Mouse (Mus musculus) neural tube, embryonic 15.5 days (tissue): ENCODE data around the gene Gm42715. TPM values are rescaled to one million over a fixed set of nuclear protein-coding genes. Genes with fewer than 3 reads are reported as not detected.
A peak's percentile ranks its signal among the peaks of the same experiment; 100 is the strongest.
"Not testable (repeated sequence)": the region's sequence is repeated elsewhere in the genome, so short reads cannot be mapped to it uniquely, and the experiment has no call there.

Experiments
- ATAC-seq: fragments of 200-750 bp; cut with Nextera tagmentation; 2 replicates; pipeline ENCODE4 v1.8.0; 2017; ENCODE audit warnings: mild to moderate bottlenecking, moderate TSS enrichment, moderate library complexity; ENCODE audit not compliant: low FRiP score
- H3K27ac ChIP-seq: fragments of 300-500 bp; sonication (generic); replicated peaks from 2 replicates; pipeline ENCODE4 v1.5.1; 2015; ENCODE audit warnings: mild to moderate bottlenecking, inconsistent platforms
- H3K27me3 ChIP-seq: fragments of 300-500 bp; sonication (generic); replicated peaks from 2 replicates; pipeline ENCODE4 v1.6.1; 2015; ENCODE audit warnings: inconsistent platforms
- H3K36me3 ChIP-seq: fragments of 300-500 bp; sonication (generic); 2 replicates; pipeline ENCODE4 v1.6.1; 2015; ENCODE audit warnings: inconsistent platforms
- H3K4me1 ChIP-seq: fragments of 300-500 bp; sonication (generic); 2 replicates; pipeline ENCODE4 v1.6.1; 2015; ENCODE audit warnings: inconsistent platforms
- H3K4me2 ChIP-seq: fragments of 300-500 bp; sonication (generic); 2 replicates; pipeline ENCODE4 v1.6.1; 2015; ENCODE audit warnings: inconsistent platforms, mild to moderate bottlenecking, moderate library complexity
- H3K4me3 ChIP-seq: fragments of 300-500 bp; sonication (generic); replicated peaks from 2 replicates; pipeline ENCODE4 v1.5.1; 2015; ENCODE audit warnings: mild to moderate bottlenecking, inconsistent platforms
- H3K9ac ChIP-seq: fragments of 300-500 bp; sonication (generic); replicated peaks from 2 replicates; pipeline ENCODE4 v1.6.1; 2015; ENCODE audit warnings: mild to moderate bottlenecking, inconsistent platforms
- H3K9me3 ChIP-seq: fragments of 300-500 bp; sonication (generic); replicated peaks from 2 replicates; pipeline ENCODE4 v1.6.1; 2016; ENCODE audit warnings: inconsistent platforms
- WGBS: fragments of 180-500 bp; shearing (Covaris S2); methylation state at CpG from one replicate; pipeline ENCODE4 v1.1.7; 2015; ENCODE audit warnings: mixed read lengths; 5-methylcytosine and 5-hydroxymethylcytosine counted together
- polyA plus RNA-seq: library from polyadenylated mRNA; unstranded; fragments of >200 nt; fragmentation: Nextera tagmentation; extraction: Ambion mirVana; gene quantifications from 2 replicates; pipeline ENCODE4 v1.2.1, GENCODE M21; 2015

Gm42715 gene
- polyA plus RNA-seq, 1 experiment from 2014 or later, result 13.3 TPM

GRCm38 (mm10) chr7:127477687-127478634, 41.4 kb upstream of the Gm42715 start:
- peak overlapping the region; percentile 87 for H3K9ac ChIP-seq
- H3K4me3 ChIP-seq, result peak overlapping the region; percentile 99
- peak; percentile 93 for ATAC-seq
- WGBS, result under 1% methylated on average over 50 of the region's 50 CpGs
- H3K4me2 ChIP-seq, result peak overlapping the region; percentile 97
- peaks cover 48% of the 10 kb centered on the region for H3K4me1 ChIP-seq
- H3K9me3 ChIP-seq, result no peaks in the 10 kb centered on the region
- no peaks in the 10 kb centered on the region for H3K27me3 ChIP-seq
- peaks cover 50% of the 10 kb centered on the region for H3K36me3 ChIP-seq
- H3K27ac ChIP-seq, result peak overlapping the region; percentile 99

GRCm38 (mm10) chr7:127478635-127479317, 40.6 kb upstream of the Gm42715 start, which contains the start of gene Fbrs:
Fbrs (plus strand) TSS chr7:127479199.
- peak; percentile 84 for ATAC-seq
- Histone ChIP-seq H3K27ac (peak within 1 kb of the TSS; percentile 99), H3K4me2 (peak within 1 kb of the TSS; percentile 97), H3K4me1 (peaks cover 43% of the 10 kb centered on the region), H3K27me3 (no peaks in the 10 kb centered on the region), H3K4me3 (peak within 1 kb of the TSS; percentile 99), H3K9me3 (no peaks in the 10 kb centered on the region), H3K36me3 (peaks cover 50% of the 10 kb centered on the region), H3K9ac (peak within 1 kb of the TSS; percentile 87)
- under 1% methylated on average over 53 of the region's 62 CpGs for WGBS

GRCm38 (mm10) chr7:127479318-127480225, 39.8 kb upstream of the Gm42715 start:
- Histone ChIP-seq H3K27ac (peak overlapping the region; percentile 99), H3K9me3 (no peaks in the 10 kb centered on the region), H3K27me3 (no peaks in the 10 kb centered on the region), H3K4me2 (peak overlapping the region; percentile 97), H3K36me3 (peaks cover 47% of the 10 kb centered on the region), H3K4me1 (peaks cover 46% of the 10 kb centered on the region), H3K9ac (peak overlapping the region; percentile 87), H3K4me3 (peak overlapping the region; percentile 99)
- WGBS, result 4% methylated on average over 47 of the region's 48 CpGs
- ATAC-seq, result no peak

- H3K9ac ChIP-seq, result peak overlapping the region; percentile 87
- H3K4me2 ChIP-seq, result peak overlapping the region; percentile 97
- peak overlapping the region; percentile 99 for H3K4me3 ChIP-seq
- peaks cover 46% of the 10 kb centered on the region for H3K4me1 ChIP-seq
- peak overlapping the region; percentile 99; the same call in 1 of the 2 replicates for H3K27ac ChIP-seq
- ATAC-seq, result no peak
- H3K27me3 ChIP-seq, result no peaks in the 10 kb centered on the region
- peaks cover 47% of the 10 kb centered on the region for H3K36me3 ChIP-seq
- WGBS, result 64% methylated on average over 2 of the region's 2 CpGs
- H3K9me3 ChIP-seq, result no peaks in the 10 kb centered on the region
Measured at GRCm38 (mm10) chr7:127480321-127480720, 39.1 kb upstream of the Gm42715 start.

GRCm38 (mm10) chr7:127485416-127485815, 34.0 kb upstream of the Gm42715 start:
- no peaks in the 10 kb centered on the region for H3K9me3 ChIP-seq
- H3K9ac ChIP-seq, result no peak overlapping the region
- no peak overlapping the region for H3K4me3 ChIP-seq
- H3K4me2 ChIP-seq, result no peak overlapping the region
- H3K27ac ChIP-seq, result no peak overlapping the region
- 79% methylated on average over 5 of the region's 5 CpGs for WGBS
- peaks cover 28% of the 10 kb centered on the region for H3K4me1 ChIP-seq
- H3K36me3 ChIP-seq, result peaks cover 83% of the 10 kb centered on the region
- no peak for ATAC-seq
- no peaks in the 10 kb centered on the region for H3K27me3 ChIP-seq

- H3K4me1 ChIP-seq, H3K27me3 ChIP-seq, H3K27ac ChIP-seq, H3K4me2 ChIP-seq, H3K4me3 ChIP-seq, H3K9ac ChIP-seq, H3K9me3 ChIP-seq, ATAC-seq: not testable (repeated sequence)
- peaks cover 81% of the 10 kb centered on the region for H3K36me3 ChIP-seq
- 68% methylated on average over 5 of the region's 5 CpGs for WGBS
Measured at GRCm38 (mm10) chr7:127488364-127488763, 31.0 kb upstream of the Gm42715 start.

GRCm38 (mm10) chr7:127489982-127490381, 29.4 kb upstream of the Gm42715 start:
- no peak overlapping the region for H3K27ac ChIP-seq
- no peak for ATAC-seq
- H3K27me3 ChIP-seq, result no peaks in the 10 kb centered on the region
- WGBS, result 95% methylated on average over 7 of the region's 7 CpGs
- no peak overlapping the region for H3K9ac ChIP-seq
- H3K4me3 ChIP-seq, result no peak overlapping the region
- no peak overlapping the region for H3K4me2 ChIP-seq
- no peaks in the 10 kb centered on the region for H3K9me3 ChIP-seq
- no peaks in the 10 kb centered on the region for H3K4me1 ChIP-seq
- H3K36me3 ChIP-seq, result peaks cover 69% of the 10 kb centered on the region

GRCm38 (mm10) chr7:127491846-127492245, 27.5 kb upstream of the Gm42715 start:
- H3K36me3 ChIP-seq, result peaks cover 51% of the 10 kb centered on the region

GRCm38 (mm10) chr7:127494648-127495047, 24.7 kb upstream of the Gm42715 start:
- Histone ChIP-seq H3K9me3 (no peaks in the 10 kb centered on the region), H3K27ac (no peak overlapping the region), H3K9ac (no peak overlapping the region), H3K4me3 (no peak overlapping the region), H3K4me2 (no peak overlapping the region), H3K27me3 (no peaks in the 10 kb centered on the region), H3K36me3 (peaks cover 25% of the 10 kb centered on the region), H3K4me1 (no peaks in the 10 kb centered on the region)
- no peak for ATAC-seq

More at GRCm38 (mm10) chr7:127491846-127492245, 27.5 kb upstream of the Gm42715 start:
- no peak for ATAC-seq
- 94% methylated on average over 3 of the region's 3 CpGs for WGBS
- no peaks in the 10 kb centered on the region for H3K9me3 ChIP-seq
- H3K4me1 ChIP-seq, result no peaks in the 10 kb centered on the region
- no peak overlapping the region for H3K9ac ChIP-seq
- H3K27me3 ChIP-seq, result no peaks in the 10 kb centered on the region
- H3K27ac ChIP-seq, result no peak overlapping the region
- H3K4me2 ChIP-seq, result no peak overlapping the region
- no peak overlapping the region for H3K4me3 ChIP-seq

DNA sequence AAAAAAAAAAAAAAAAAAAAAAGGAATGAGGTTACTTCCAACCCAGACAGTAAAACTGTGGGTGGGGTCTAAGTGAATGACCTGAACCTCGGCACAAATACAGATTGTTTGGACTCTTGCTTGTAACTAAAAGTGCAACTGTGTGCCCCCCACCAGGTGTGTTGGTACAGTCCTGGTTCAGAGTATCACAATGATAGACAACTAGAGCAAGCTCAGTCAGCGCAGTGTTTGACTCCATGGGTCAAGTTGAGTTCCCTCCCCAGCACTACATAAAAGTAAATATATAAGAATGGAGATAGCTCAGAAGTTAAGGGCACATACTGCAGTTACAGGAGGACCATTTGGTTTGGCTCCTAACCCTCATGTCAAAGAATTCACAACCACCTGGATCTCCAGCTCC, 22.0 kb upstream of the Gm42715 start:
- Histone ChIP-seq H3K4me1 (no peaks in the 10 kb centered on the region), H3K4me3 (no peak overlapping the region), H3K36me3 (no peaks in the 10 kb centered on the region), H3K9ac (no peak overlapping the region), H3K27ac (no peak overlapping the region), H3K4me2 (no peak overlapping the region), H3K9me3 (no peaks in the 10 kb centered on the region), H3K27me3 (no peaks in the 10 kb centered on the region)
- no peak for ATAC-seq
- 88% methylated on average over 2 of the region's 2 CpGs for WGBS

DNA sequence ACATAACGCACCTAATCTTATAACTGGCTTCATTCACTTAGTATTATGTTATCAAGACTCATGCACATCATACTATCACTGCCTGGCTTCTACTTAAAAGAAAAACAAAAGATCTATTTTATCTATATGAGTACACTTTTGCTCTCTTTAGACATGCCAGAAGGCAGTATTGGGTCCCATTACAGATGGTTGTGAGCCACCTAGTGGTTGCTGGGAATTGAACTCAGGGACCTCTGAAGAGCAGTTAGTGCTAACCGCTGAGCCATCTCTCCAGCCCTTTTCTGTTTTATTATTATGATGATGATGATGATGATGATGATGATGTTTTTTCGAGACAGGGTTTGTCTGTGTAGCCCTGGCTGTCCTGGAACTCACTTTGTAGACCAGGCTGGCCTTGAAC, 21.0 kb upstream of the Gm42715 start:
- H3K4me2 ChIP-seq, result no peak overlapping the region
- WGBS, result 40% methylated on average over 3 of the region's 3 CpGs
- H3K4me1 ChIP-seq, result no peaks in the 10 kb centered on the region
- no peak overlapping the region for H3K4me3 ChIP-seq
- no peaks in the 10 kb centered on the region for H3K36me3 ChIP-seq
- no peak overlapping the region for H3K27ac ChIP-seq
- ATAC-seq, result no peak
- no peaks in the 10 kb centered on the region for H3K9me3 ChIP-seq
- H3K9ac ChIP-seq, result no peak overlapping the region
- H3K27me3 ChIP-seq, result no peaks in the 10 kb centered on the region
